ENCODE assay signal across 9 mouse cellular contexts in genomic region chr7:101918071-101918470, GRCm38 (mm10). TPM values are rescaled to one million over a fixed set of nuclear protein-coding genes. Genes with fewer than 3 reads are reported as not detected.
DNase-seq lines count a peak whose midpoint lies in the region; ATAC-seq and TF ChIP-seq lines count a peak whose summit lies in the region.
"Had no signal": no experiment of that assay in that cellular context is flagged by ENCODE, and none has a peak within 500 bp of the region (broad histone marks: within the 10 kb centered on the region; RNA-seq: fewer than 3 reads in every experiment).

No protein-coding gene starts in this region.

- H3K27me3 ChIP-seq in thymus, adult 2 months (ENCODE audit: control insufficient read depth, insufficient read depth, low read length), result no peaks in the 10 kb centered on the region
- H3K27me3 ChIP-seq in forebrain, embryonic 16.5 days (replicated peaks; ENCODE audit: control insufficient read depth, insufficient read depth, low read length), result no peaks in the 10 kb centered on the region
- no peaks in the 10 kb centered on the region for H3K27me3 ChIP-seq in hindbrain, embryonic 15.5 days
- H3K27me3 ChIP-seq in limb, embryonic 11.5 days (ENCODE audit: control insufficient read depth, insufficient read depth, low read length), result no peaks in the 10 kb centered on the region
- H3K27me3 ChIP-seq in midbrain, embryonic 12.5 days, result no peaks in the 10 kb centered on the region

- H3K27ac ChIP-seq in thymus, adult 2 months (ENCODE audit: control insufficient read depth, insufficient read depth, low read length), result no peak overlapping the region
- H3K27ac ChIP-seq in forebrain, embryonic 16.5 days (ENCODE audit: low read length), result no peak overlapping the region
- H3K27ac ChIP-seq in hindbrain, embryonic 15.5 days (replicated peaks), result no peak overlapping the region
- H3K27ac ChIP-seq in limb, embryonic 11.5 days (replicated peaks; ENCODE audit: low read depth, low read length), result no peak overlapping the region
- no peak overlapping the region for H3K27ac ChIP-seq in midbrain, embryonic 12.5 days (replicated peaks)

- DNase-seq in thymus, adult 2 months, result peak; percentile 56
- no peak for DNase-seq in thymus, adult 18-20 months
- peak; percentile 63 for DNase-seq in cerebellum, adult 8-10 months
- DNase-seq in limb, embryonic 11.5 days (ENCODE audit: low spot score), result peak; percentile 84
- DNase-seq in spleen, postnatal 4 days (ENCODE audit: low spot score in 2 of 2), result peak; percentile 49 to 78

- H3K9me3 ChIP-seq in forebrain, embryonic 16.5 days (ENCODE audit: control insufficient read depth, low read length), result no peaks in the 10 kb centered on the region
- H3K9me3 ChIP-seq in hindbrain, embryonic 15.5 days, result no peaks in the 10 kb centered on the region
- no peaks in the 10 kb centered on the region for H3K9me3 ChIP-seq in limb, embryonic 11.5 days (ENCODE audit: control insufficient read depth, low read length)
- H3K9me3 ChIP-seq in midbrain, embryonic 12.5 days, result no peaks in the 10 kb centered on the region

- ATAC-seq in forebrain, embryonic 16.5 days, result peak; percentile 69
- ATAC-seq in hindbrain, embryonic 15.5 days (ENCODE audit: low FRiP score, low read depth), result peak; percentile 81; the same call in 1 of the 2 replicates
- ATAC-seq in limb, embryonic 11.5 days (ENCODE audit: insufficient number of reproducible peaks, low FRiP score, low TSS enrichment, low read depth), result peak; percentile 68; the same call in 1 of the 2 replicates
- peak; percentile 58; the same call in 1 of the 2 replicates for ATAC-seq in midbrain, embryonic 12.5 days (ENCODE audit: low FRiP score, low read depth)

- no peak for TF ChIP-seq CTCF in thymus, adult 2 months (IDR thresholded peaks at IDR 0.05; ENCODE audit: borderline replicate concordance, control insufficient read depth, extremely low read depth, insufficient read depth, low read length, poor library complexity)

- no peak overlapping the region for H3K9ac ChIP-seq in forebrain, embryonic 16.5 days (replicated peaks; ENCODE audit: low read depth, low read length)
- no peak overlapping the region for H3K9ac ChIP-seq in hindbrain, embryonic 15.5 days
- no peak overlapping the region for H3K9ac ChIP-seq in limb, embryonic 11.5 days (ENCODE audit: low read length)
- no peak overlapping the region for H3K9ac ChIP-seq in midbrain, embryonic 12.5 days (replicated peaks)

- WGBS in thymus, adult 2 months, result 42% methylated on average over 1 of the region's 1 CpGs
- WGBS in forebrain, embryonic 16.5 days, result 15% methylated on average over 1 of the region's 1 CpGs
- 11% methylated on average over 1 of the region's 1 CpGs for WGBS in hindbrain, embryonic 15.5 days
- 23% methylated on average over 1 of the region's 1 CpGs for WGBS in limb, embryonic 11.5 days
- 24% methylated on average over 1 of the region's 1 CpGs for WGBS in midbrain, embryonic 12.5 days

- H3K4me2 ChIP-seq in forebrain, embryonic 16.5 days (ENCODE audit: low read length), result no peak overlapping the region
- H3K4me2 ChIP-seq in hindbrain, embryonic 15.5 days, result no peak overlapping the region
- H3K4me2 ChIP-seq in limb, embryonic 11.5 days (ENCODE audit: low read depth, severe bottlenecking), result no peak overlapping the region
- H3K4me2 ChIP-seq in midbrain, embryonic 12.5 days (replicated peaks), result no peak overlapping the region

- no peak overlapping the region for H3K4me3 ChIP-seq in thymus, adult 2 months (ENCODE audit: control insufficient read depth, insufficient read depth, low read length)
- H3K4me3 ChIP-seq in forebrain, embryonic 16.5 days (replicated peaks; ENCODE audit: low read length), result no peak overlapping the region
- no peak overlapping the region for H3K4me3 ChIP-seq in hindbrain, embryonic 15.5 days
- H3K4me3 ChIP-seq in limb, embryonic 11.5 days (ENCODE audit: low read depth, low read length), result no peak overlapping the region
- no peak overlapping the region for H3K4me3 ChIP-seq in midbrain, embryonic 12.5 days
- H3K4me3 ChIP-seq: erythroblast, embryonic 14.5 days had no signal

- TF ChIP-seq POLR2A in thymus, adult 2 months (IDR thresholded peaks at IDR 0.05; ENCODE audit: control insufficient read depth, extremely low read depth, insufficient read depth, low read length, poor library complexity), result no peak

- H3K4me1 ChIP-seq in thymus, adult 2 months (replicated peaks; ENCODE audit: control insufficient read depth, insufficient read depth, low read length), result no peaks in the 10 kb centered on the region
- no peaks in the 10 kb centered on the region for H3K4me1 ChIP-seq in forebrain, embryonic 16.5 days (replicated peaks; ENCODE audit: control insufficient read depth, insufficient read depth, low read length)
- H3K4me1 ChIP-seq in hindbrain, embryonic 15.5 days (replicated peaks), result no peaks in the 10 kb centered on the region
- H3K4me1 ChIP-seq in limb, embryonic 11.5 days (ENCODE audit: control insufficient read depth, insufficient read depth, low read length), result no peaks in the 10 kb centered on the region
- H3K4me1 ChIP-seq in midbrain, embryonic 12.5 days, result no peaks in the 10 kb centered on the region

- H3K36me3 ChIP-seq in thymus, adult 2 months (ENCODE audit: control insufficient read depth, insufficient read depth, low read length), result peaks cover 4% of the 10 kb centered on the region
- H3K36me3 ChIP-seq in forebrain, embryonic 16.5 days (ENCODE audit: control insufficient read depth, insufficient read depth), result peaks cover 12% of the 10 kb centered on the region
- H3K36me3 ChIP-seq in hindbrain, embryonic 15.5 days, result peaks cover 15% of the 10 kb centered on the region
- H3K36me3 ChIP-seq in limb, embryonic 11.5 days (ENCODE audit: control insufficient read depth, insufficient read depth, low read length), result peaks cover 2% of the 10 kb centered on the region
- peaks cover 14% of the 10 kb centered on the region for H3K36me3 ChIP-seq in midbrain, embryonic 12.5 days

RNA-seq across cellular contexts. Expression of gene Tomt, which starts 11.9 kb away (rescaled TPM):
- polyA plus RNA-seq in thymus, adult 2 months (2012; rRNA removed), result 0.08 and 0.20 TPM in 2 replicates
- 0.54 and 0.72 TPM in 2 replicates for polyA plus RNA-seq in forebrain, embryonic 16.5 days (2015; fragmentation: Nextera tagmentation; extraction: Ambion mirVana)
- polyA plus RNA-seq in hindbrain, embryonic 15.5 days (2015; fragmentation: Nextera tagmentation; extraction: Ambion mirVana), result 0.45 and 0.49 TPM in 2 replicates
- polyA plus RNA-seq in limb, embryonic 11.5 days (2014; fragmentation: Nextera tagmentation; extraction: Ambion mirVana), result 0.40 and 0.78 TPM in 2 replicates
- polyA plus RNA-seq in midbrain, embryonic 12.5 days (2016; fragmentation: Nextera tagmentation; extraction: Ambion mirVana), result 0.38 and 0.64 TPM in 2 replicates
- polyA plus RNA-seq: erythroblast, embryonic 14.5 days had no signal

RNA-seq across cellular contexts. Expression of gene Lamtor1, which starts 12.4 kb away (rescaled TPM):
- polyA plus RNA-seq in thymus, adult 2 months (2012; rRNA removed), result 235 and 239 TPM in 2 replicates
- polyA plus RNA-seq in forebrain, embryonic 16.5 days (2015; fragmentation: Nextera tagmentation; extraction: Ambion mirVana), result 149 and 166 TPM in 2 replicates
- 155 and 165 TPM in 2 replicates for polyA plus RNA-seq in hindbrain, embryonic 15.5 days (2015; fragmentation: Nextera tagmentation; extraction: Ambion mirVana)
- polyA plus RNA-seq in limb, embryonic 11.5 days (2014; fragmentation: Nextera tagmentation; extraction: Ambion mirVana), result 139 and 150 TPM in 2 replicates
- 125 and 131 TPM in 2 replicates for polyA plus RNA-seq in midbrain, embryonic 12.5 days (2016; fragmentation: Nextera tagmentation; extraction: Ambion mirVana)

RNA-seq across cellular contexts. Expression of gene Lrrc51, which starts 15.6 kb away (rescaled TPM):
- polyA plus RNA-seq in thymus, adult 2 months (2012; rRNA removed), result 4.0 and 6.2 TPM in 2 replicates
- 9.4 and 9.6 TPM in 2 replicates for polyA plus RNA-seq in forebrain, embryonic 16.5 days (2015; fragmentation: Nextera tagmentation; extraction: Ambion mirVana)
- polyA plus RNA-seq in hindbrain, embryonic 15.5 days (2015; fragmentation: Nextera tagmentation; extraction: Ambion mirVana), result 12.5 and 15.2 TPM in 2 replicates
- polyA plus RNA-seq in limb, embryonic 11.5 days (2014; fragmentation: Nextera tagmentation; extraction: Ambion mirVana), result 13.2 TPM in 2 replicates
- polyA plus RNA-seq in midbrain, embryonic 12.5 days (2016; fragmentation: Nextera tagmentation; extraction: Ambion mirVana), result 6.5 and 9.8 TPM in 2 replicates
- polyA plus RNA-seq: erythroblast, embryonic 14.5 days had no signal

RNA-seq across cellular contexts. Expression of gene Numa1, which starts 15.8 kb away (rescaled TPM):
- 166 and 186 TPM in 2 replicates for polyA plus RNA-seq in thymus, adult 2 months (2012; rRNA removed)
- 64.8 and 68.6 TPM in 2 replicates for polyA plus RNA-seq in forebrain, embryonic 16.5 days (2015; fragmentation: Nextera tagmentation; extraction: Ambion mirVana)
- 43.3 and 46.5 TPM in 2 replicates for polyA plus RNA-seq in hindbrain, embryonic 15.5 days (2015; fragmentation: Nextera tagmentation; extraction: Ambion mirVana)
- 130 and 140 TPM in 2 replicates for polyA plus RNA-seq in limb, embryonic 11.5 days (2014; fragmentation: Nextera tagmentation; extraction: Ambion mirVana)
- polyA plus RNA-seq in midbrain, embryonic 12.5 days (2016; fragmentation: Nextera tagmentation; extraction: Ambion mirVana), result 104 and 111 TPM in 2 replicates

RNA-seq across cellular contexts. Expression of gene Folr1, which starts 47.5 kb away (rescaled TPM):
- polyA plus RNA-seq in thymus, adult 2 months (2012; rRNA removed), result 0.70 and 0.86 TPM in 2 replicates
- 17.1 and 19.2 TPM in 2 replicates for polyA plus RNA-seq in forebrain, embryonic 16.5 days (2015; fragmentation: Nextera tagmentation; extraction: Ambion mirVana)
- 29.8 and 51.4 TPM in 2 replicates for polyA plus RNA-seq in hindbrain, embryonic 15.5 days (2015; fragmentation: Nextera tagmentation; extraction: Ambion mirVana)
- not detected in 2 replicates for polyA plus RNA-seq in limb, embryonic 11.5 days (2014; fragmentation: Nextera tagmentation; extraction: Ambion mirVana)
- 6.8 and 11.9 TPM in 2 replicates for polyA plus RNA-seq in midbrain, embryonic 12.5 days (2016; fragmentation: Nextera tagmentation; extraction: Ambion mirVana)
- polyA plus RNA-seq: erythroblast, embryonic 14.5 days had no signal

Comparison
In these comparisons a context has a peak if more than half of its experiments do, and no peak if none do; other contexts are left out.
1. DNase-seq: peak in thymus, adult 2 months (single experiment), cerebellum, adult 8-10 months (single experiment), limb, embryonic 11.5 days (single experiment) and spleen, postnatal 4 days (2 of 2); none in thymus, adult 18-20 months (0 of 2).
2. Peak in every context shown above with its lines, with median percentiles within 50 percentile points of each other: ATAC-seq.